Mouse (Mus musculus): ENCODE data around the gene Rps6ka3. TPM values are rescaled to one million over a fixed set of nuclear protein-coding genes. Genes with fewer than 3 reads are reported as not detected.

Gene Rps6ka3
- polyA plus RNA-seq, 1 experiment from 2014 or later: 5.9 TPM

Other genes starting within 250 kb of the Rps6ka3 start
- gene Eif1ax, start 161.9 kb downstream of the Rps6ka3 start, polyA plus RNA-seq (2015; fragmentation: Nextera tagmentation; extraction: Ambion mirVana): 94.2 and 104 TPM in 2 replicates
- gene Map7d2, start 204.3 kb downstream of the Rps6ka3 start, polyA plus RNA-seq (2015; fragmentation: Nextera tagmentation; extraction: Ambion mirVana): 0.79 and 0.84 TPM in 2 replicates

Data from heart, embryonic 13.5 days (tissue).